Mouse (Mus musculus): Measurements from ENCODE around the gene Rassf2.

Gene Rassf2

DNA sequence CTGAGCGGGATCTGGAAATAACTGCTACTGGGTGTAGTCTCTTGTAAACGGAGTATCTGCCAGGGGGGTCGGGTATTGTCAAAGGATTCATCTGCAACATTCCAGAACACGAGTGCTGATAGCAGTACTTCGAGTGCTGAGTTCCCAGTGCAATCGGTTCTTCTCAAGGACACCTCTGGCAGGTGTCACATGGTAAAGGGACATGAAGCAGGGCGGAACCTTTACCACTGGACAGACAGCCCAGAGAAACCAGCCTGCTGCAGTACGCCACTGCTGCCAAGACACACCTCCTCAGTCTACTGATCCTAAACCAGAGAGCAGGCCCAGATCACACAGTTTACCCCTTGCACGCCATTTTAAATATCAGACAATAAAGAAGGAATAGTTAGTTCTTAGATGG is 75.2 kb downstream of the Rassf2 start:
- no peak for DNase-seq (ENCODE audit: low spot score)

DNA sequence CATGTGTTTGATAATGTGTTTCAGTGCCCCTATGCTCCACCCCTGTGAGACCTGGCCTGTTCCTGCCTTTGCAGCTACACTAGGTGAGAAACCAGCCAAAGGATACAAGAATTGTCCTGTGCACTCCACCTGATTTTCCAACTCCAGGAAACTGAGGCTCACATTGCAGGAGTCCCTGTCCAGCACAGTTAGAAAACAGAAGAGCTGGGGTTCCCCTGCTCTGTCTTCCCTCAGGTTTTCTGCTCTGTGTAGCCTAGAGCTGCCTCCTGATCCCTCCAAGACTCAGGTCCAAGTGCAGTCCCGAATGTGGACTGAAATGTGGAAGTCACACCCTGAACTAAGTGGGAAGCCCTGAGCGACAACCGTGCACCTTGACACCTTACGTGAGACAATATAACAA is 76.3 kb downstream of the Rassf2 start:
- DNase-seq (ENCODE audit: low spot score) = no peak

DNA sequence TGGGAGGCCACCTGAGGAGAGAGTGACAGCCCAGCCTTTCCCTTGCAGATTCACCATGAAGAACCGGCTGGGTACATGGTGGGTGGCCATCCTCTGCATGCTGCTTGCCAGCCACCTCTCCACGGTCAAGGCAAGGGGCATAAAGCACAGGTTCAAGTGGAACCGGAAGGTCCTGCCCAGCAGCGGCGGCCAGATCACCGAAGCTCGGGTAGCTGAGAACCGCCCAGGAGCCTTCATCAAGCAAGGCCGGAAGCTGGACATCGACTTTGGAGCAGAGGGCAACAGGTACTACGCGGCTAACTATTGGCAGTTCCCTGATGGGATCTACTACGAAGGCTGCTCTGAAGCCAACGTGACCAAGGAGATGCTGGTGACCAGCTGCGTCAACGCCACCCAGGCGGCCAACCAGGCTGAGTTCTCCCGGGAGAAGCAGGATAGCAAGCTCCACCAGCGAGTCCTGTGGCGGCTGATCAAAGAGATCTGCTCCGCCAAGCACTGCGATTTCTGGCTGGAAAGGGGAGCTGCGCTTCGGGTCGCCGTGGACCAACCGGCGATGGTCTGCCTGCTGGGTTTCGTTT is 77.0 kb downstream of the Rassf2 start:
- DNase-seq (ENCODE audit: low spot score) = no peak

DNA sequence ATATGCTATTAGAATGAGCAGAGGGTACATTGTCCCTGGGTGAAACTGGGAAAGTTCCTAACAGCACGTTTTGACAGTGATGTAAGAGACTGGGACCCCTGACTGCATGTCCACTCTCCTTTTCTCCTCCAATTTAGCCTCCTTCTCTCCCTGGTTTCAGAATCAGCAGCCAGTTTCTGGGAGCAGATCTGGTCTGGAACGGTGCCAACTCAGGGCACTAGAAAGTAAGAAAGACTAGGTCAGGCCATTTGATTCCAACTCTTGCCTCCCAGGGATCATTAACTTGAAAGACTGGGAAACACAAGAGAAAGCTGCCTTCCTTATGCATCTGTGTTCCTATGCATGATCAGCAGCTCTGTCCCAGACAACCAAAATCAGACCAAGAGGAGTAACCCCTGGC is 77.6 kb downstream of the Rassf2 start:
- no peak for DNase-seq (ENCODE audit: low spot score)

DNA sequence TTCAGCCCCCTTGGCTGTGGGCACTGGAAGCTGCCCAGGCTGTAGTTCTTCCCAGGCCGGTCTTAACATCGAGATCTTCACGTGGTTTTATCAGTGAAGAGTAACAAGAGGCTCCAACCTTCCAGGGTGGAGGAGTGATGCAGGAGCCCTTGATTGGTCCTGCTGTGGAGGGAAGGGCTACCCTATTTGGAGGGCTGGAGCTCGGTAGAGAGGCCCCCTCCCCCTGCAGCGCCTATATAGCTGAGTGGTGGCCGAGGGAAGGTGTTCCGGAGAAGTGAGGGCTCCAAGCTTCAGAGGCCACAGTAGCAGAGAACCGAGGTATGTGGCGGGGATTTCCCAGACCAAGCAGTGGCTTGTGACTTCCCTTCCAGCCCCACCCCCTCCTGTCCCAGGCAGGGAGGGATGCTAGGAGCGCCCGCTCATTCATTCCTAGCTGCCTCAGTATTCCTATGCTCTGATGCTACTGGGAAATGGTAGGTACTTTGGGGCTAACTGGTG is 79.4 kb downstream of the Rassf2 start, which contains the start of gene Prnd:
TSS of gene Prnd (plus strand) at position 264 of the 498 bp plus-strand sequence.
- DNase-seq (ENCODE audit: low spot score) = peak; percentile 52

DNA sequence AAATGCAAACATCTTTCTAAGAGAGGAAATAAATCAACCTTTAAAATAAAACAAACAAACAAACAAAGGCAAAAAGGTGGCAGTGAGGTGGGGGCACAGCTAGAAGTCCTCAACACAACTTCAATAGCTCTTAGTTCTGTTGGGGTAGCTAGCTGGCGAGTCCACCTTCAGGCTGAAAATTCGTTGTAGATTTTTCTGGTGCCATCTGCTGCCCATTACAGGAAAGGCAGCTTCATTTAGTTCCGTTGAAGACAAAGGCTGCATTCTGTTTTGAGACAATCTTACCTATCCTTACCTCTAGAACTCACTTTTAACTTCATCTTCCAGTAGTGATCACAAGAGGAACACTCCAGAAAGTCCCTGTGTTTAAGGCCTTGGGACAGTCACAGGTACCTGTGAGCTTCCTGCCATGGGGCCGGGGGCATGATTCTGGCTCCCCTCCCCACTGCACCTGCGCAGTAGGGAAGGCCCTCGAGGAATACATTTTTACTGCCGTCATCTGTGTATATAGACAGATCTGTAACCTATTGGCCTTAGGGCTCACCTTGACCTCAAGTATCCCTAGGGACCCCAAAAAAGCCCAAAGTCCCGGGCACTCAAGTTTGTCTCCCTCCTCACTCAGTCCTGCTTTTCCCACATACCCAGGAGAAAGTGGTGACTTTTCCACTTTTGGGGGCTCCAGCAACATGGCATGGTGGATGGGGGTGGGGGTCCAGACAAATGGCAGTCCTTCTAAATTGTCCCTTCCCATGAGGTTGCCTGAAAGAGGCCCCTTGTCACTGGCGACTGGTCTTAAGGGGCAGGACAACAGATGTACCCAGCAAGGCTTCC is 80.1 kb downstream of the Rassf2 start:
- DNase-seq (ENCODE audit: low spot score) = peak; percentile 28

DNA sequence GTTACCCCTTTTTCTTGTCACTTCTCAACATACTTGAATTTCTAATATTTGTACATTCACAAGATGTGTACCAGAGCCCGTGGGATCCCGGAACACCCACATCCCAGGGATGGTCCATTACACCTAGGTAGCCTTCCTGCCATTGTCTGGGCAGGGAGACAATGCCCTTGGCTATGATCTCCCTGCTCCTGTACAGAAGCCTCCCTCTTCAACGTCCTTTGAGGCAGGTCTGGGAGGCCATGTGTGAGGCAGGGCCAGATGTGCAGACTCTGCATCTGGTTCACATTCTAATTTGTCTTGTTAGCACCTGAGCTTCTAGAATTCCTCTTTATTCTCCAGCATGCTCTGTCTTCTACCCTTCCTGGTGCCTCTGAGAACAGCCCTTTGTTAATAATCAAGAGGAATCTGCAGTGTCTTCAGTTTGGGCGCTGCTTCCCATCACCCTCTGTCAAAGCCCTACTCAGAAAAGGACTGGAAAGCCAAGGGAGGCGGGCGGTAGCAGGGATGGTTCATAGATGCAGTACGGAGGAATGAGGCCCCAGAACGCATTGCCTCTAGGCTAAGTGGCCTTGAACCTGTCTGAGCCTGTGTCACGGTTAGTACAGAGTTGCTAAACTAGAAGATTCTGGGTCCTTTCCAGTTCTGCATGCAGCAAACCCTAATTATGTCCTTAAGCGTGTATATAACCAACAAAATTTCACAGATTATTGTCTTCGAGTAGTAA is 81.0 kb downstream of the Rassf2 start:
- DNase-seq (ENCODE audit: low spot score) = no peak

DNA sequence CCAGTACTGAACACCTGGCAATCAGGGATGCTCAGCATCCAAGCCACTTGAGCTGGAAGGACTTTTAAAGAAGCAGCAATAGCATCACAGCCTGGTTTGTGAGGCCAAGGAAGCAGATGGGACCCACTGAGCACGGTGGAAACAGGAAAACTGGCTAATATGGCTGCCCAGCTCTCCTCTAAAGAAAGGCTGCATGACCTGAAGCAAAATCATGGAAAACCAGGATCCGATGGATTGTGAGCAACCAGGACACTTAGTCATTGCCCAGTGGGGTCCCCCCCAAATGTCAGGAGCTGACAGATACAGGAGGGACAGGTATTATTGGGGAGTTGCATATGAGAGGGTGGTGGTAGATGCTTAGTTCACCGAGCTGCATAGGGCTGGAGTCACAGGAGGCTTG is 81.9 kb downstream of the Rassf2 start:
- no peak for DNase-seq (ENCODE audit: low spot score)

DNA sequence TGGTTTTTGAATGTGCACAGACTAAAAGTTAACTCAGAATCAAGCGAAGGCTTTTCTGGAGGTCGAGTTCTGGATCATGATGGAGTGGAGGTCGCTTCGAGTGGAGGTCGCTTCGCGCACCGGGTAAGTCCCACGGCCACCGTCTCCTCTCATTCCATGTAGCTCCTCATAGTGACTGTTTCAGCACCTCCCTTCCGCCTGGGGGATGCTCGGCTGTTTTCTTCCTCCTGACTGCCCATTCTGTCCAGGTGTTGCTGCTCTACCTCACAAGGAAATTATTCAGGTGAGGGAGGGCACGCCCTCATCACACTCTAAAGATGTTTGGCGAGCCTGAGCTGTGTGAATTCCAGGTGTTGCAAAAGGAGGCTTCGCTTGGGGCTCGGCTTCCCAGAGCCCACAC is 83.7 kb downstream of the Rassf2 start:
- no peak for DNase-seq (ENCODE audit: low spot score)

DNA sequence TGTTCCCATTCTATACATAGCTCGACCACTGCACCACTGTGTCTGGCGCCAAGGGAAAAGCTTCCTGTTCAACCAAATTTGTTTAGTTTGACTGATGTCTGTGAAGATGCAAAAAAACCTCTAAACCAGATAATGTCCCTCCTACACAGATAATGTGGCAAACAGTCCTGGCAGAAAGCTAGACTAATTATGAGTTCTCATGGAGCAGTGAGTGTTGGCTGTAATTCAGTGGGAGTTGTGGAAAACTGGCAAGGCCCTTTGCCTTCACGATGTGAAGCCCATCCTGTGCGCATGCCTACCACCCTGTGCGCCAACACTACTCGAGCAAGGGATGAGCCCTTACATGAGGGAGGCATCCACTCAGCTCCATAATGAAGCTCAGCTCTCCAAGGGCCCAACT is 84.3 kb downstream of the Rassf2 start:
- no peak for DNase-seq (ENCODE audit: low spot score)

DNA sequence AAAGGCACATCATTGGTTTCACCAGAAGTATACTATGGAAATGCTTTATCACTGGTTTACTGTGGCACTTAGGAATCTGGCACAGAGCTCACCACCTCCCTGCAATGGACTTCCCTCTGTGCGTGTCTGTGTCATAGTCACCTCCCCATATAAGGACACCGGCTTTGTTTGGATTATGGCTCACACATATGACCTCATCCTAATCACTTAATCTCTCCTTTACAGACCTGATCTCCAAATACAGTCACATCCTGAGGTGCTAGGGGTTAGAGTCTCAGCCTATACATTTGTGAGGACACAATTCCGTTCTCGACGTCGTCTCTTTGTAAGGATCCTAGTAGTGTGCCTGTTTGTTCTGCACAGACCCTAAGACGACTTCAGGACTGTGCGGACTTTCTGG is 84.8 kb downstream of the Rassf2 start:
- no peak for DNase-seq (ENCODE audit: low spot score)

DNA sequence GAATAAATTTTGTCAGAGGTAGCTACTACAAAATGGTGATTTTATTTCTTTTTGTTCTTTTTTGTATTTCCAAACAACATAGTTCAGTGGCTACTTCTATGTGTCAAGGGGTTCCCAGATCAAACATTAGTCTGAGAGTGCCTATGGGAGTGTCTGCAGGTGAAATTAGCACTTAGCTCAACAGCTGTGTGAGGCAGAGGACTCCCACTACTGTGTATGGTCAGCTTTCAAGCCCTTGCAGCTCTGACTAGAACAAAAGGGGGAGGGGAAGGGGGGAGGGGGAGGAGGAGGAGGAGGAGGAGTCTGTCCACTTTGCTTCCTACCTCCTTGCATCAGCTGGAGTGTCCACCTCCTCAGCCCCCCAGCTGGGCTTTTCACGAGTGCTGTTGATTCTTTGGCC is 85.7 kb downstream of the Rassf2 start:
- DNase-seq (ENCODE audit: low spot score) = no peak

DNA sequence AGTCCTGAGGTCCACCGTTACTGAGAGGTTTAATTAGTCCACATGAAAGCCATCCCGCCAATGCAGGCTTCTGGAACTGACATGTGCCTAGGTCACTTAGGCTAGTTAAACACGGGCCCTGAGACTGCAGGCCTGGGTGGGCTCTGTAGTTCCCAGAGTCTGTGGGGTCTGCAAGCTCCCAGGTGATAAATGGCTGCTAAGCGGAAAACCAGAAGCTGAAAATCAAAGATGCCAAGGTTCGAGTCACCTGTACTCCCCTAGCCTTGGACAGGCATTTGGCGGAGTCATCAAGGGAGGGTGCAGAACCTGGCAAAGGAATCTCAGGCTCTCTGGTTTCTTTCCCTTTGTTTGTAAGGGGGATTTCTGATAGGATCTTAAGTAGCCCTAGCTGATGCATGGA is 88.6 kb downstream of the Rassf2 start:
- no peak for DNase-seq (ENCODE audit: low spot score)

DNA sequence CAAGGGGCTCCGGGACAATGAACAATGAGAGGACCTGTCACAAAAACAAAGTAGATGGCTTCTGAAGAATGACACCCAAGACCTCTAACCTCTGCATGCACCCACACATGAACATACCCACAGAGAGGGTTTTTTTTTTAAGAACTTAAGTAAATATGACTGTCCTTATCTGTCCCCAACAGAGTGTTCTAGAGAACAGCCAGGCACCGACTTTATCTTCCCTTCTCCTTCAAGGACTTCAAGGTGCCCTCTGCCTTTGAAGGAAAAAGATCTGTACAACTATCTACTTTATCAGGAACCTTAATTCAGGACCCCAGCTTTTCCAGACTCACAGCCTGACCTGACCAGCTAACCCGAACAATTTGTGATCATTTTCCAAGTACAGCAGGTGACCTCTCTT is 89.6 kb downstream of the Rassf2 start:
- DNase-seq (ENCODE audit: low spot score) = no peak

All from T-cell, adult 2 months (primary cell).